Mouse (Mus musculus) hindbrain, embryonic 11.5 days (tissue): ENCODE results near the gene Sap30bp. TPM values are rescaled to one million over a fixed set of nuclear protein-coding genes. Genes with fewer than 3 reads are reported as not detected.

Experiments
- ATAC-seq: fragments of 200-750 bp; cut with Nextera tagmentation; 2 replicates; pipeline ENCODE4 v1.8.0; 2017; ENCODE audit warnings: mild to moderate bottlenecking, moderate TSS enrichment, moderate library complexity; ENCODE audit not compliant: low FRiP score
- DNase-seq: peaks from one replicate; pipeline ENCODE4 v3.0.0-alpha.2; 2015; ENCODE audit warnings: low spot score
- H3K27ac ChIP-seq: fragments of 300-500 bp; sonication (generic); 2 replicates; pipeline ENCODE4 v1.5.1; 2014; ENCODE audit warnings: mild to moderate bottlenecking, low read depth, low read length
- H3K27me3 ChIP-seq: fragments of 300-500 bp; sonication (generic); 2 replicates; pipeline ENCODE4 v1.6.1; 2014; ENCODE audit warnings: mild to moderate bottlenecking, low read length, moderate library complexity, mixed read lengths; ENCODE audit not compliant: control insufficient read depth, insufficient read depth
- H3K36me3 ChIP-seq: fragments of 300-500 bp; sonication (generic); 2 replicates; pipeline ENCODE4 v1.6.1; 2014; ENCODE audit warnings: mild to moderate bottlenecking, low read length, moderate library complexity, mixed read lengths; ENCODE audit not compliant: control insufficient read depth, insufficient read depth
- H3K4me1 ChIP-seq: fragments of 300-500 bp; sonication (generic); replicated peaks from 2 replicates; pipeline ENCODE4 v1.6.1; 2014; ENCODE audit warnings: low read length, mixed read lengths; ENCODE audit not compliant: control insufficient read depth, insufficient read depth
- H3K4me2 ChIP-seq: fragments of 300-500 bp; sonication (generic); replicated peaks from 2 replicates; pipeline ENCODE4 v1.6.1; 2014; ENCODE audit warnings: mild to moderate bottlenecking, low read depth, low read length
- H3K4me3 ChIP-seq: fragments of 300-500 bp; sonication (generic); 2 replicates; pipeline ENCODE4 v1.5.1; 2014; ENCODE audit warnings: low read depth, low read length
- H3K9ac ChIP-seq: fragments of 300-500 bp; sonication (generic); 2 replicates; pipeline ENCODE4 v1.6.1; 2014; ENCODE audit warnings: low read depth, low read length
- H3K9me3 ChIP-seq: fragments of 300-500 bp; sonication (generic); 2 replicates; pipeline ENCODE4 v1.6.1; 2016; ENCODE audit warnings: low read length; ENCODE audit not compliant: control insufficient read depth
- WGBS: fragments of 180-500 bp; shearing (Covaris S2); extraction: QIAGEN DNeasy Blood & Tissue Kit; methylation state at CpG from one replicate; pipeline ENCODE4 v1.1.7; 2014; 5-methylcytosine and 5-hydroxymethylcytosine counted together
- polyA plus RNA-seq: library from polyadenylated mRNA; unstranded; fragments of >200 nt; fragmentation: Nextera tagmentation; extraction: Ambion mirVana; gene quantifications from 2 replicates; pipeline ENCODE4 v1.2.1, GENCODE M21; 2014

Gene Sap30bp
- polyA plus RNA-seq, 1 experiment from 2014 or later = 57.1 TPM

- H3K27me3 ChIP-seq = peaks cover 2% of the 10 kb centered on the region; the same call in 1 of the 2 replicates
- ATAC-seq (no peak), DNase-seq (peak; percentile 85)
- H3K4me2 ChIP-seq = no peak overlapping the region
- no peak overlapping the region for H3K27ac ChIP-seq
- H3K4me3 ChIP-seq = no peak overlapping the region
- H3K9me3 ChIP-seq = no peaks in the 10 kb centered on the region
- no peak overlapping the region for H3K9ac ChIP-seq
- 18% methylated on average over 14 of the region's 14 CpGs for WGBS
- no peaks in the 10 kb centered on the region for H3K36me3 ChIP-seq
- 0 out of 2 replicates have a peak, but pooled peaks cover 2% of the 10 kb centered on the region for H3K4me1 ChIP-seq
These were observed 66.6 kb downstream of the Sap30bp start for GRCm38 (mm10) chr11:115999538-116000143.

DNA sequence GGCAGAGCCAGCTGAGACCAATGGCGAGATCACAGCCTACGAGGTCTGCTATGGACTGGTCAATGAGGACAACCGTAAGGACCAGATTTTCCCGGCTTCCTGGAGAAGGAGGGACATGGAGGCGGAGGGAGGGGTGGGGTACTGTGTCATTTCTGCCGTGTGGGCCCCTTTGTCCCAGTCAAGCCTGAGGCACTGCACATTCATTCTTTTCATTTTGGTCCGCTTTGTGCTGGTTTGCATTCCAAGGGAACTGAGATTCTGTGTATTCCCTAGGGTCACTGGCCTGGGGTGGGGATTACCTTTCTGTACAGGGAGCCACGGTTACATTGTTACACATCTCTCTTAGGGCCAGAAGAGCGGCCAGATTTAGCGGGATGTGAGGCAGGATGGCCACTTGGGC is 67.5 kb downstream of the Sap30bp start:
- Histone ChIP-seq H3K9me3 (no peaks in the 10 kb centered on the region), H3K36me3 (no peaks in the 10 kb centered on the region), H3K27me3 (peaks cover 2% of the 10 kb centered on the region; the same call in 1 of the 2 replicates), H3K27ac (no peak overlapping the region), H3K9ac (no peak overlapping the region), H3K4me1 (peaks cover 10% of the 10 kb centered on the region; the same call in 1 of the 2 replicates), H3K4me3 (no peak overlapping the region), H3K4me2 (no peak overlapping the region)
- no peak for ATAC-seq
- WGBS = 40% methylated on average over 10 of the region's 10 CpGs
- no peak for DNase-seq

DNA sequence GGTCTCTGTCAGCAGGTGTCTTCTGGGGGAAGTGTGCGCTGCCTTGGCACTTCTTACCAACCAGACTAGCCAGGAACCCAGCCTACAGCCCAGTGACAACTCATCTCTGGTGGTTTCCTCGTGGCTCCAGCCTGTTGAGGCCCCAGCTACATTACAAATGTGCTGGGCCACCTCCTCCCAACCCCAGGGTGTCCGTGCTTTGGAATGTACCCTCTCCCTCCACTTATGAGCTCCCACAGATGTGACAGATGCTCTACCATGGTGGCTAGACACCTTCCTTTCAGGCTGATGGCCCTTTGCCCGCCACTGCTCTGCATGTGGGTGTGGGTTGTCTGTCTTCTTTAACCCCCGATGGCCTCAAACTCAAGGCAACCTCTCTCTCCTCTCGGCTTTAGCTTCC is 68.6 kb downstream of the Sap30bp start:
- H3K4me3 ChIP-seq = no peak overlapping the region
- no peak overlapping the region for H3K27ac ChIP-seq
- H3K27me3 ChIP-seq = peaks cover 2% of the 10 kb centered on the region
- no peaks in the 10 kb centered on the region for H3K9me3 ChIP-seq
- WGBS = 62% methylated on average over 6 of the region's 6 CpGs
- no peak overlapping the region for H3K9ac ChIP-seq
- H3K4me2 ChIP-seq = no peak overlapping the region
- peaks cover 12% of the 10 kb centered on the region; the same call in 1 of the 2 replicates for H3K4me1 ChIP-seq
- no peak for ATAC-seq
- no peaks in the 10 kb centered on the region for H3K36me3 ChIP-seq
- DNase-seq = no peak

GRCm38 (mm10) chr11:116002894-116003293 is 69.8 kb downstream of the Sap30bp start:
- no peaks in the 10 kb centered on the region for H3K36me3 ChIP-seq
- DNase-seq = no peak
- H3K4me2 ChIP-seq = no peak overlapping the region
- no peak overlapping the region for H3K27ac ChIP-seq
- no peaks in the 10 kb centered on the region for H3K9me3 ChIP-seq
- peaks cover 2% of the 10 kb centered on the region for H3K27me3 ChIP-seq
- H3K4me1 ChIP-seq = peaks cover 12% of the 10 kb centered on the region; the same call in 1 of the 2 replicates
- no peak overlapping the region for H3K9ac ChIP-seq
- no peak for ATAC-seq
- no peak overlapping the region for H3K4me3 ChIP-seq
- WGBS = 84% methylated on average over 3 of the region's 3 CpGs

DNA sequence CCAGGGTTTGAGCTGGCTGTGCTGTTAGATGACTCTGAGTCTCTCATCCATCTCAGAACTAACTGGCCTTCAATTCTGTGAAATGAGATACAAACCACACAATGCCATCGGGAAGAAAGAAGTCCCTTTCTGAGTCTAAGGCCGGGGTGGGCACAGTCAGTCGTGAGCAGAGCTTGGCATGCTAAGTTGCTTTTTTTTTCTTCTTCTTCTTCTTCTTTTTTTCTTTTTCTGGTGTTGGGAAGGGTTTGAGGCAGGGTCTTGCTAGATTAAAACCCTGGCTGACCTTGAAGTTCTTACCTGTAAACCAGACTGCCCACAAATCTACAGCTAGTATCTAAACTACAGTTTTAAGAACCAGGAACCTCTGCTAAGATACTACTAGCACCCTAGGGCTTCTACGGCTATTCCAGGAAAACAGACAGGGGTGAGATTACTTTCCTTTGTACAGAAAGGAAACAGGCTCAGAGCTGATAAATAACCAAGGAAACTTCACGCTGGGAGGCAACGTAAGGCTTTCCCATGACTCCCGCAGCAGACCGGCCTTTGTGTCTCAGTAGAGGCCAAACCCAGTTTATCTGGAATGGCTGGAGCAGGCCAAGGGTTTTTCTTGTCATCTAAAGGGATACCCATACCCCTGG is 71.2 kb downstream of the Sap30bp start:
- 38% methylated on average over 8 of the region's 8 CpGs for WGBS
- DNase-seq (no peak), ATAC-seq (no peak)
- peak overlapping the region; percentile 37; the same call in 1 of the 2 replicates for H3K9ac ChIP-seq
- peak overlapping the region; percentile 67 for H3K4me2 ChIP-seq
- no peaks in the 10 kb centered on the region for H3K9me3 ChIP-seq
- no peak overlapping the region for H3K27ac ChIP-seq
- peaks cover 12% of the 10 kb centered on the region; the same call in 1 of the 2 replicates for H3K4me1 ChIP-seq
- no peaks in the 10 kb centered on the region for H3K36me3 ChIP-seq
- H3K27me3 ChIP-seq = peaks cover 2% of the 10 kb centered on the region
- H3K4me3 ChIP-seq = peak overlapping the region; percentile 32; the same call in 1 of the 2 replicates

DNA sequence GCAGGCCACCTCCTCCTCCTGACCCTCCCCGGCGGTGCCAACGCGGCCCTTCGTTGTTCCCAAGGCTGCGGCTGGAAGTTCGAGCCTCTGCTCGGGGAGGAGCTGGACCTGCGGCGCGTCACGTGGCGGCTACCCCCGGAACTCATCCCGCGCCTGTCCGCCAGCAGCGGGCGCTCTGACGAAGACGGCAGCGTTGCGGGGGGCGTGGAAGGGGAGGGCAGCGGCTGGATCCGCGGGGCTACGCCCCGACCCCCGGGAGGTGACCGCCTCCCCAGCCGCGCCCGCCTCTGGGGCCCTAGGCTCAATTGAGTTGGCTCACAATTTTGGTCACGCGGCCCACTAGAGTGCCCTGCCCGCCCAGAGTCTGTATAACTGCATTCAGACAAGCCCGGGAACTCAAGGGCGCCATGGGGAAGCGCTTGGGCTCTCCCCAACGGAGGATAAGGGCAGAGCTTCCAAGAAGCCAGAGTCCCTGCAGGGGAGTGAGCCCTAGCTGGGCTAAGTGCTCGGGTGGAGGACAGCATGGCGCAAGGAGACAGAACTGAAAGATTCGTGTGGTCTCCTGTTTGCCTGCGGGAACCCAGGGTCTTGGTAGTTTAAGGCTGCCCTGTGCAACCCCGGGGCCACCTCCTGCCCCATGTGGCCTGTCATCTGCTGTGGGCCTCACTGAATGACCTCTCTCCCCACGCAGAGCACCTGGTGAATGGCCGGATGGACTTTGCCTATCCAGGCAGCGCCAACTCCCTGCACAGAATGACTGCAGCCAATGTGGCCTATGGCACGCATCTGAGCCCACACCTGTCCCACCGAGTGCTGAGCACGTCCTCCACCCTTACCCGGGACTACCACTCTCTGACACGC is 72.0 kb downstream of the Sap30bp start:
- H3K27ac ChIP-seq = no peak overlapping the region
- no peaks in the 10 kb centered on the region for H3K36me3 ChIP-seq
- peak; percentile 44 for ATAC-seq
- WGBS = 7% methylated on average over 53 of the region's 54 CpGs
- DNase-seq = peak; percentile 81
- H3K4me3 ChIP-seq = peak overlapping the region; percentile 32
- H3K4me2 ChIP-seq = peak overlapping the region; percentile 67
- H3K4me1 ChIP-seq = peaks cover 12% of the 10 kb centered on the region; the same call in 1 of the 2 replicates
- H3K9me3 ChIP-seq = no peaks in the 10 kb centered on the region
- no peaks in the 10 kb centered on the region; the same call in 1 of the 2 replicates for H3K27me3 ChIP-seq
- peak overlapping the region; percentile 37; the same call in 1 of the 2 replicates for H3K9ac ChIP-seq

- Histone ChIP-seq H3K9ac (peak overlapping the region; percentile 37; the same call in 1 of the 2 replicates), H3K4me2 (no peak overlapping the region; the same call in 1 of the 2 replicates), H3K9me3 (no peaks in the 10 kb centered on the region), H3K36me3 (no peaks in the 10 kb centered on the region), H3K4me3 (no peak overlapping the region), H3K27ac (no peak overlapping the region), H3K27me3 (no peaks in the 10 kb centered on the region; the same call in 1 of the 2 replicates), H3K4me1 (peaks cover 12% of the 10 kb centered on the region; the same call in 1 of the 2 replicates)
- WGBS = 70% methylated on average over 9 of the region's 9 CpGs
- ATAC-seq = no peak
- no peak for DNase-seq
These were observed 72.8 kb downstream of the Sap30bp start for GRCm38 (mm10) chr11:116005701-116006419.
